Mouse (Mus musculus): ENCODE data around the gene Olfr231.

Gene Olfr231

GRCm38 (mm10) chr1:174121062-174121461 lies at the start of gene Olfr231:
Olfr231 (minus strand) TSS chr1:174121162.
- no peak for DNase-seq (ENCODE audit: low spot score in 2 of 2)

- no peak for DNase-seq (ENCODE audit: low spot score in 2 of 2)
Observed at GRCm38 (mm10) chr1:174169024-174169423, 48.1 kb upstream of the Olfr231 start.

GRCm38 (mm10) chr1:174159095-174159494 lies 38.1 kb upstream of the Olfr231 start:
- no peak for DNase-seq (ENCODE audit: low spot score in 2 of 2)

GRCm38 (mm10) chr1:174158512-174158911 lies 37.5 kb upstream of the Olfr231 start:
- no peak for DNase-seq (ENCODE audit: low spot score in 2 of 2)

GRCm38 (mm10) chr1:174157622-174158021 lies 36.7 kb upstream of the Olfr231 start:
- no peak for DNase-seq (ENCODE audit: low spot score in 2 of 2)

GRCm38 (mm10) chr1:174155333-174155732 lies 34.4 kb upstream of the Olfr231 start, which contains the start of gene Olfr420:
Olfr420 (plus strand) TSS chr1:174155633.
- DNase-seq (ENCODE audit: low spot score in 2 of 2) = no peak

GRCm38 (mm10) chr1:174149289-174149688 lies 28.3 kb upstream of the Olfr231 start:
- no peak for DNase-seq (ENCODE audit: low spot score in 2 of 2)

- no peak for DNase-seq (ENCODE audit: low spot score in 2 of 2)
Observed at GRCm38 (mm10) chr1:174146696-174147095, 25.7 kb upstream of the Olfr231 start.

- no peak for DNase-seq (ENCODE audit: low spot score in 2 of 2)
Observed at GRCm38 (mm10) chr1:174141384-174141783, 20.4 kb upstream of the Olfr231 start.

- DNase-seq (ENCODE audit: low spot score in 2 of 2) = no peak
Observed at GRCm38 (mm10) chr1:174131999-174132398, 11.0 kb upstream of the Olfr231 start.

GRCm38 (mm10) chr1:174131217-174131616 lies 10.3 kb upstream of the Olfr231 start, which contains the start of gene Olfr424:
Olfr424 (plus strand) TSS chr1:174131517.
- no peak for DNase-seq (ENCODE audit: low spot score in 2 of 2)

GRCm38 (mm10) chr1:174103735-174104134 lies 17.2 kb downstream of the Olfr231 start:
- no peak for DNase-seq (ENCODE audit: low spot score in 2 of 2)

GRCm38 (mm10) chr1:174096591-174096990 lies 24.4 kb downstream of the Olfr231 start, which contains the start of gene Olfr427:
Olfr427 (plus strand) TSS chr1:174096891.
- no peak for DNase-seq (ENCODE audit: low spot score in 2 of 2)

GRCm38 (mm10) chr1:174084031-174084430 lies 36.9 kb downstream of the Olfr231 start, which contains the start of gene Olfr429:
Olfr429 (plus strand) TSS chr1:174084331.
- DNase-seq (ENCODE audit: low spot score in 2 of 2) = no peak

- DNase-seq (ENCODE audit: low spot score in 2 of 2) = no peak
Observed at GRCm38 (mm10) chr1:174066305-174066704, 54.7 kb downstream of the Olfr231 start, which contains the start of gene Olfr430. Olfr430 (plus strand) TSS chr1:174066605.
